Mouse (Mus musculus) kidney, adult 2 months (tissue): ENCODE measurements around the gene Bub1. TPM values are rescaled to one million over a fixed set of nuclear protein-coding genes. Genes with fewer than 3 reads are reported as not detected.

Source experiments
- DNase-seq: peaks from one replicate; pipeline ENCODE4 v3.0.0; 2021
- H3K27ac ChIP-seq: fragments of 200-500 bp; 2 replicates; pipeline ENCODE4 v1.5.1; 2012; ENCODE audit warnings: low read depth, low read length, control low read depth, inconsistent platforms; ENCODE audit not compliant: insufficient read depth
- H3K27me3 ChIP-seq: fragments of 200-500 bp; replicated peaks from 2 replicates; pipeline ENCODE4 v1.6.1; 2012; ENCODE audit warnings: mild to moderate bottlenecking, moderate library complexity, low read length, inconsistent platforms; ENCODE audit not compliant: control insufficient read depth, insufficient read depth
- H3K36me3 ChIP-seq: fragments of 200-500 bp; 2 replicates; pipeline ENCODE4 v1.6.1; 2012; ENCODE audit warnings: mild to moderate bottlenecking, moderate library complexity, low read length, inconsistent platforms; ENCODE audit not compliant: control insufficient read depth, insufficient read depth
- H3K4me1 ChIP-seq: fragments of 200-500 bp; 2 replicates; pipeline ENCODE4 v1.6.1; 2011; ENCODE audit warnings: low read length; ENCODE audit not compliant: control insufficient read depth, insufficient read depth
- H3K4me3 ChIP-seq: fragments of 200-500 bp; 2 replicates; pipeline ENCODE4 v1.5.1; 2011; ENCODE audit warnings: mild to moderate bottlenecking, low read depth, low read length, control low read depth; ENCODE audit not compliant: insufficient read depth
- CTCF ChIP-seq: fragments of 200-500 bp; conservative IDR thresholded peaks from 2 replicates; pipeline ENCODE4 v1.5.1; 2011; ENCODE audit warnings: low read depth, mild to moderate bottlenecking, control low read depth, low read length, moderate library complexity, mixed read lengths; ENCODE audit not compliant: insufficient read depth, insufficient read length
- POLR2A ChIP-seq: fragments of 200-500 bp; IDR thresholded peaks from one replicate; pipeline ENCODE4 v1.6.1; 2011; ENCODE audit warnings: low read depth, low read length, control low read depth
- WGBS: fragments of 180-500 bp; shearing (Covaris S2); methylation state at CpG from one replicate; pipeline ENCODE4 v1.1.7; 2018; 5-methylcytosine and 5-hydroxymethylcytosine counted together
- polyA plus RNA-seq: library from polyadenylated mRNA; depleted of rRNA; stranded (reverse); fragments of >200 nt; gene quantifications from 2 replicates; pipeline ENCODE4 v1.2.3, GENCODE M21; 2012

Bub1 gene
- polyA plus RNA-seq, 1 experiment, result 0.08 TPM

DNA sequence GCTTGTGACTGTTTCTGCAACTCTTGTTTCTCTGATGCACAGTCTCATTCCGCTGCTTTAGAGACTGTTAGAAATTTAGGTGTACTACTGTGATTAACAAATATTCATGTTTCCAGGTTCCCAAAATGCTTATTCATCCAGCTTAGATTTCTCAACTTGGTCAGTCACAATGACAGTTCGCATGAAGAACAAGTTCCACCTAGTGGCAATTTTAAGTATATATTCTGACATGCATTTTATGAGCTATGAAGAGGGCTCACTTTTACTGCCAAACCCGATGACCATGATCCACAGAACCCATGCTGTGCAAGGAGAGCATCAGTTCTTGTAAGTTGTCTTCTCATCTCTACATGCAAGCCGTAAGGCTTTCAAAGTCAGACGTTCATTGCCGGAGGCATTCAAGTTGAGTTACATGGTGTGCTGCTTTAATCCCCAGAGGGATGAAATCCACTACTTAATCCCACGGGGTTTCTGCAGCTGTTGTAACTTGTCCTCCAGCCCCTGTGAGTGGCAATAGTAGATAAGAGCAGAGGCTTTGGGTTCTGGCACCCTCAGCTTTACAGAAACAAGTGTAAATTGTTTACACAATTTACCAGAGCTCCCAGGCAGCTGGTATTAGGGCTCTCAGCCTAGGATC, 13.8 kb upstream of the Bub1 start:
- peak; percentile 16 for DNase-seq
- 39% methylated on average over 7 of the region's 7 CpGs for WGBS
- H3K27ac ChIP-seq, result no peak overlapping the region
- H3K4me3 ChIP-seq, result no peak overlapping the region
- no peaks in the 10 kb centered on the region for H3K4me1 ChIP-seq
- no peaks in the 10 kb centered on the region for H3K36me3 ChIP-seq
- H3K27me3 ChIP-seq, result no peaks in the 10 kb centered on the region; the same call in 1 of the 2 replicates
- TF ChIP-seq CTCF (peak; percentile 25; the same call in 1 of the 2 replicates), POLR2A (no peak)

DNA sequence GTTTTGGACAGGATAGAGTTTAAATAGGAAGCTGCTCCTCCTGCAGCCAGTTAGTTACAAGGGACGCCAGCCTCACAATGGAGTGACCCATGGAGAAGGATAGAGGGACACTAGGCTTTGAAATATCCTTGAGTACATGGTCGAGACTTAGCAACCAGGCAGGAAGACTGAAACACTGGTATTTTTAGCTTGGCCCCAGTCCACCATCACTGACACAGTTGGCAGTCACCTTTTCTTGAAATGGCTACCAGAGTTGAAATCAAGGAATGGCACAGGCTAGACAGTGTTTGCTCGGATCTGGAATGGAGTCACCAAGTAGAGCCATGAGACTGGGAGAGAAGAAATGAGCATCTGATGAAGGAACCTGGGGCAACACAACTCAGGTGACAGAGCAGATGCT, 10.8 kb upstream of the Bub1 start:
- WGBS, result 76% methylated on average over 3 of the region's 3 CpGs
- no peaks in the 10 kb centered on the region; the same call in 1 of the 2 replicates for H3K27me3 ChIP-seq
- no peak for TF ChIP-seq POLR2A
- no peak for TF ChIP-seq CTCF

GRCm38 (mm10) chr2:127841402-127841801, 9.7 kb upstream of the Bub1 start:
- DNase-seq, result no peak
- H3K4me3 ChIP-seq, result no peak overlapping the region
- no peaks in the 10 kb centered on the region for H3K4me1 ChIP-seq
- no peaks in the 10 kb centered on the region for H3K36me3 ChIP-seq
- WGBS, result 60% methylated on average over 1 of the region's 1 CpGs
- no peak overlapping the region for H3K27ac ChIP-seq
- no peaks in the 10 kb centered on the region; the same call in 1 of the 2 replicates for H3K27me3 ChIP-seq
- no peak for TF ChIP-seq CTCF
- no peak for TF ChIP-seq POLR2A

More for the DNA sequence above, 10.8 kb upstream of the Bub1 start:
- no peak for DNase-seq
- H3K27ac ChIP-seq, result no peak overlapping the region
- no peak overlapping the region for H3K4me3 ChIP-seq
- no peaks in the 10 kb centered on the region for H3K4me1 ChIP-seq
- no peaks in the 10 kb centered on the region for H3K36me3 ChIP-seq

GRCm38 (mm10) chr2:127839425-127839824, 7.8 kb upstream of the Bub1 start:
- TF ChIP-seq POLR2A, result no peak
- no peak for TF ChIP-seq CTCF
- Histone ChIP-seq H3K36me3 (no peaks in the 10 kb centered on the region), H3K4me1 (no peaks in the 10 kb centered on the region), H3K27me3 (no peaks in the 10 kb centered on the region), H3K27ac (no peak overlapping the region), H3K4me3 (no peak overlapping the region)
- DNase-seq, result no peak
- WGBS, result 22% methylated on average over 11 of the region's 11 CpGs

- no peak for TF ChIP-seq POLR2A
- TF ChIP-seq CTCF, result no peak
- 83% methylated on average over 7 of the region's 7 CpGs for WGBS
- Histone ChIP-seq H3K4me1 (no peaks in the 10 kb centered on the region), H3K4me3 (no peak within 1 kb of the TSS), H3K27ac (no peak within 1 kb of the TSS), H3K27me3 (no peaks in the 10 kb centered on the region), H3K36me3 (no peaks in the 10 kb centered on the region)
- DNase-seq, result no peak
These were observed 6.9 kb upstream of the Bub1 start, which contains the start of gene Acoxl for GRCm38 (mm10) chr2:127838576-127838975. Acoxl (plus strand) TSS chr2:127838876.

DNA sequence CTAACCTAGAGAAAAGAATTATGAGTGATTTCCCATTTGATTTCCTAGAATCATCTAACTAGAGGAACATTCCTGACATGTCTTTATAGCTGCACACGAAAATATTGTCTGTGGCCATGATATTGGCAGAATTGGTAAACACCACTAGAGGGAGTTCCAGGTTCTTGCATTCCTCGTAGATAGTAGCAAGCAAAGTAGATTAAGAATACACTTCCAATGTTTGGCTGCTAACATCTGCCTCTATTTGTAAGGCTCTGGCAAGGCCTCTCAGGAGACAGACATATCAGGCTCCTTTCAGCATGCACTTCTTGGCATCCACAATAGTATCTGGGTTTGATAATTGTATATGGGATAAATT, 1.1 kb upstream of the Bub1 start:
- WGBS, result 6% methylated on average over 2 of the region's 2 CpGs
- no peak for TF ChIP-seq POLR2A
- no peak for TF ChIP-seq CTCF
- H3K4me3 ChIP-seq, result no peak overlapping the region
- no peak overlapping the region for H3K27ac ChIP-seq
- no peaks in the 10 kb centered on the region for H3K27me3 ChIP-seq
- no peaks in the 10 kb centered on the region; the same call in 1 of the 2 replicates for H3K4me1 ChIP-seq
- no peaks in the 10 kb centered on the region for H3K36me3 ChIP-seq
- peak; percentile 41 for DNase-seq

DNA sequence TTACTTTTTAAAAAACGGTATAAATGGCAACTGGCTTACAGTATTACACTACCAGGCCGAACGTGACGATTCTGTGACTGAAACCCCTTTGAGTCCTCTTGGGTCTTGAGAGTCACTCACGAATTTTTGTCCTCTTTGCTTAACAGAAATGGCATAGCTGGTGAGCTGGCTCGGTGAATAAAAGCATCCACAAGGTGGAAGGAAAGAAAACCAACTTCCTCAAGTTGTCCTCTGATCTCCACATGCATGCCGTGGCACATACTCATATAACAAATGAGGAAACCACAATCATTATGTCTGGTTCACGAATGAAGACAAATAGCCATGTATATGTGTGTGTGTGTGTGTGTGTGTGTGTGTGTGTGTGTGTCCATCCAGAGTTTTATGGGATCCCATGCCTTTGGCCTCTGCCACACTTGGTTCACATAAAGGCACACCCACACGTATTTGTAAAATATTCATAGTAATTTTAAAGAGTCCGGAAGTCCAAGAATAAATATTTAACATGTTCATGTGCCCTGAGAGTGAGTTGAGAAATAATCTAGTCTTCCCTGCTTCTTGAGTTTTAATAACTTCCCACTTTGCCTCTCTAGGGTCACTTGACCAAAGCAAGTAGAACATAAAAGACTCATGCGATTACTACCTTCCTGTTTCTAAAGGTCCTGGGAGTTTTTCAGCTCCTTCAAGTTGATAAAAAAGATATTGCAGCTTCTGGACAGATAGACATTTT, 603 bp upstream of the Bub1 start:
- WGBS, result 31% methylated on average over 11 of the region's 11 CpGs
- Histone ChIP-seq H3K4me3 (peak overlapping the region; percentile 24), H3K4me1 (no peaks in the 10 kb centered on the region; the same call in 1 of the 2 replicates), H3K36me3 (no peaks in the 10 kb centered on the region), H3K27ac (no peak overlapping the region), H3K27me3 (no peaks in the 10 kb centered on the region)
- no peak for DNase-seq
- TF ChIP-seq POLR2A, result no peak
- no peak for TF ChIP-seq CTCF
